Mouse (Mus musculus): Measurements from ENCODE around the gene Gsta2. TPM values are rescaled to one million over a fixed set of nuclear protein-coding genes. Genes with fewer than 3 reads are reported as not detected.
A peak's percentile ranks its signal among the peaks of the same experiment; 100 is the strongest.
"Not testable (repeated sequence)": the region's sequence is repeated elsewhere in the genome, so short reads cannot be mapped to it uniquely, and the experiment has no call there.

The Gsta2 gene
- total and polyA plus RNA-seq, 2 experiments from 2014 or later = not detected

DNA sequence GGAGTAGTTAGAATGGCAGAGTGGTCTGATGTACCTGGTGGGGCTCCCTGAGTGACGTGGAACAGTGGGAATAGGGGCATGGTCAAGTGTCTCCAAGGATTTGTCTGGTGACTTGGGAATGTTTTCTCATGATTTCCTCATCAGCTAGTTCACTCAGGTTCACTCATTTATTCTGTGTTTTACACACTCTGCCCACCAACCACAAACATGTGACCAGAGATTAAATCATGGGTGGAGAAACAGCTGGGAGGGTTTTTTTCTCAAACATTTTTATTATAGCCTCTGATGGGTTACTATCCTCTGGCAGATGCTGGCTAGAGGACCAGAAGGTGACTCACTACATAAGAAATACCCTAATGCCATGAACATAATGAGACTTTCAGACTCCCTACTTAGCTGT is 57.4 kb downstream of the Gsta2 start:
- H3K4me1 ChIP-seq (ENCODE audit: insufficient read depth, low read length) = no peaks in the 10 kb centered on the region
- H3K4me3 ChIP-seq (ENCODE audit: low read depth, low read length) = no peak overlapping the region
- ATAC-seq (ENCODE audit: low FRiP score) (no peak), DNase-seq (ENCODE audit: low spot score) (no peak)
- H3K4me2 ChIP-seq (ENCODE audit: low read depth, low read length, poor library complexity, severe bottlenecking) = no peak overlapping the region
- H3K9me3 ChIP-seq (ENCODE audit: low read length) = no peaks in the 10 kb centered on the region
- no peaks in the 10 kb centered on the region for H3K27me3 ChIP-seq (ENCODE audit: insufficient read depth, low read length)
- no peaks in the 10 kb centered on the region for H3K36me3 ChIP-seq (ENCODE audit: insufficient read depth, low read length)
- no peak overlapping the region for H3K27ac ChIP-seq (ENCODE audit: low read depth, low read length)
- no peak overlapping the region for H3K9ac ChIP-seq (replicated peaks; ENCODE audit: low read length, poor library complexity, severe bottlenecking)
- WGBS = 100% methylated on average over 1 of the region's 1 CpGs
- TF ChIP-seq CTCF (IDR thresholded peaks at IDR 0.05) = no peak

DNA sequence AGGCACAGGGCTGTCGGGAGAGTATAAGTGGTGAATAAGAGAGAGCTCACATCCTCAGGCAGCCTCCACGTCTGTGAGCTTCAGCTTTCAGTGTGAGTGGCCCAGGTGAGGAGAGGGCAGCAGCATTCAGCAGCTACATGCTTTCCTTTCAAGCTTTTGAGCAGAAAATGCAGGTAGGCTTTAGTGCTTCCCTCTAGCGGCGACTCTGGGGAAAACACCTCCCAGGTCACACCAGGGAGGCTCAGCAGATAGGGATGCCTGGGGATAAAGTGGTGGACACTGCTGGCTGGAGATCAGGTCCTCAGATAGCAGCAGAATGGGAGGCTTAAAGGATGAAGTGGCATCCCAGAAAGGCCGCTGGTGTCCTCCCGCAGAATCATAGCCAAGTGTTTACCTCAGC is 59.5 kb downstream of the Gsta2 start:
- TF ChIP-seq CTCF (IDR thresholded peaks at IDR 0.05) = peak; percentile 79
- DNase-seq (ENCODE audit: low spot score) = peak; percentile 43
- H3K27me3 ChIP-seq (ENCODE audit: insufficient read depth, low read length); H3K36me3 ChIP-seq (ENCODE audit: insufficient read depth, low read length); H3K9me3 ChIP-seq (ENCODE audit: low read length); H3K4me2 ChIP-seq (ENCODE audit: low read depth, low read length, poor library complexity, severe bottlenecking); H3K4me1 ChIP-seq (ENCODE audit: insufficient read depth, low read length); H3K4me3 ChIP-seq (ENCODE audit: low read depth, low read length); H3K27ac ChIP-seq (ENCODE audit: low read depth, low read length); H3K9ac ChIP-seq (replicated peaks; ENCODE audit: low read length, poor library complexity, severe bottlenecking): not testable (repeated sequence)
- peak; percentile 27; the same call in 1 of the 2 replicates for ATAC-seq (ENCODE audit: low FRiP score)
- 12% methylated on average over 6 of the region's 6 CpGs for WGBS

DNA sequence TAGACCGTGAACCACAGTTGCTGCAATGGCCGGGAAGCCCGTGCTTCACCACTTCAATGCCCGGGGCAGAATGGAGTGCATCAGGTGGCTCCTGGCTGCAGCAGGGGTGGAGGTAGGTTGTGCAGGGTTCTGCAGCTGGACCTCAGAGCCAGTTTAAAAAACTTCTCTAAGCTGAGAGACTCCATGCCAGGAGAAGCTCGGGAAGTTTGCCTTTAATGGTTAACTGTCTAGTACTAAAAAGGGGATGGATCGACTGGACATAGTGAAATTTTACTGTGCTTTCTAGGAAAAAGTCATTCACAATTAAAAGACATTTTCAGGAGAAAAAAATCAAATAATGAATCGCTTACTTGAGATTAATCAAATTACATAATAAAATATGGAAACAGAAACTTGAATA is 60.8 kb downstream of the Gsta2 start:
- ATAC-seq (ENCODE audit: low FRiP score); H3K27me3 ChIP-seq (ENCODE audit: insufficient read depth, low read length); H3K27ac ChIP-seq (ENCODE audit: low read depth, low read length); H3K9me3 ChIP-seq (ENCODE audit: low read length); DNase-seq (ENCODE audit: low spot score); H3K36me3 ChIP-seq (ENCODE audit: insufficient read depth, low read length); H3K4me1 ChIP-seq (ENCODE audit: insufficient read depth, low read length); H3K9ac ChIP-seq (replicated peaks; ENCODE audit: low read length, poor library complexity, severe bottlenecking); H3K4me3 ChIP-seq (ENCODE audit: low read depth, low read length); H3K4me2 ChIP-seq (ENCODE audit: low read depth, low read length, poor library complexity, severe bottlenecking): not testable (repeated sequence)
- 83% methylated on average over 4 of the region's 7 CpGs for whole genome bisulfite sequencing

DNA sequence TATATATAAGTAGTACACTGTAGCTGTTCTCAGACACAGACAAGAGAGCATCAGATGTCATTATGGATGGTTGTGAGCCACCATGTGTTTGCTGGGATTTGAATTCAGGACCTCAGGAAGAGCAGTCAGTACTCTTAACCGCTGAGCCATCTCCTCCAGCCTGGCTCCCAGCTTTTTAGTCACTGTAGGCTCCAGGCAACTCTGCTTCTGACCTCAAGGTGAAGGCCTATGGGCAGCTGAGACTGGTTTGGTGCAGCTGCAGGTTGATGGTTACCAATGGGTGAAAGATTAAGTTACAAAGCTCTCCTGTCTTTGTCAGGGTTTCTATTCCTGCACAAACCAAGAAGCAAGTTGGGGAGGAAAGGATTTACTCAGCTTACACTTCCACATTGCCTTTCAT is 61.9 kb downstream of the Gsta2 start:
- not testable (repeated sequence) for DNase-seq (ENCODE audit: low spot score); H3K9ac ChIP-seq (replicated peaks; ENCODE audit: low read length, poor library complexity, severe bottlenecking); H3K4me2 ChIP-seq (ENCODE audit: low read depth, low read length, poor library complexity, severe bottlenecking); H3K36me3 ChIP-seq (ENCODE audit: insufficient read depth, low read length); H3K9me3 ChIP-seq (ENCODE audit: low read length); H3K4me3 ChIP-seq (ENCODE audit: low read depth, low read length); H3K27me3 ChIP-seq (ENCODE audit: insufficient read depth, low read length); H3K4me1 ChIP-seq (ENCODE audit: insufficient read depth, low read length); ATAC-seq (ENCODE audit: low FRiP score); H3K27ac ChIP-seq (ENCODE audit: low read depth, low read length)
- WGBS = 100% methylated on average over 1 of the region's 1 CpGs

DNA sequence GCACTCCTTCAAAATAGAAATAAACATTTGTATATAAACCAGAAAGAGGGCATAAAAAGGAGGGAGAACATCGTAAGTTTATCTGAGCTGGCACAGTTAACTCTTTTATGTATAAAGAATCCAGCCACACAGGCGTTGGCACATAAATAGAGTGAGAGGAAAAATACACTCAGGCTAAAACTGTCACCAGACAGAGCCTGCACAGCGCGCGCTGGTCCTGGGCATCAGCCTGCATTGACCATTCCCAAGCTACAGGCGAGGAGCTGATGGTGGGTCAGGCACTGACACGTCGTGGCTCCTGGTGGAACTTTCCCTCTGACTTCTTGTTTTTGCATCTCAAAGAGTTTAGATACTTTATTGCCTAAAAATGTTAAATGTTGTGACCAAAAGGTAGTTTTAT is 63.1 kb downstream of the Gsta2 start:
- DNase-seq (ENCODE audit: low spot score); H3K4me1 ChIP-seq (ENCODE audit: insufficient read depth, low read length); H3K36me3 ChIP-seq (ENCODE audit: insufficient read depth, low read length); ATAC-seq (ENCODE audit: low FRiP score); H3K27me3 ChIP-seq (ENCODE audit: insufficient read depth, low read length); H3K9ac ChIP-seq (replicated peaks; ENCODE audit: low read length, poor library complexity, severe bottlenecking); H3K4me2 ChIP-seq (ENCODE audit: low read depth, low read length, poor library complexity, severe bottlenecking); H3K4me3 ChIP-seq (ENCODE audit: low read depth, low read length); H3K27ac ChIP-seq (ENCODE audit: low read depth, low read length); H3K9me3 ChIP-seq (ENCODE audit: low read length): not testable (repeated sequence)
- WGBS = 90% methylated on average over 8 of the region's 8 CpGs

DNA sequence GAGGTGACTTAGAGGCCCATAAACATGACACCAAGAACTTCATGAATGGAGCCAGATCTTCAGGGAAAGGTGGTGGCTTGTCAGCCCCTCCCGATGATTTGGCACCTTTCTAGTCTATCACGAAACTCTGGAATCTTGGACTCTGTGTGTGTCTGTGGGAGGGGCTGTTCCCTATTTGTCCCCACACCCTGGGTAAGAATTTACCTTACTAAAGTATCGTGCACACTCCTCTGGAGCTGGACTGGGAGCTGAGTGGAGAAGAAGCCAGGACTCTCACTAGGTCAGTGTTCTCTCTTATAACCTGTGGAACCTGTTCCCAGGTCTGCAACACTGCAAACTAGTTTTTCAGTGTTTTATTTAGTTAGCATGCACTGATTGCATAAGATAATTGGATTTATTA is 65.9 kb downstream of the Gsta2 start, which contains the start of gene Gm10639:
Gene Gm10639, plus strand, starts transcription at position 201 of the 400 bp plus-strand sequence.
- not testable (repeated sequence) for H3K9me3 ChIP-seq (ENCODE audit: low read length); ATAC-seq (ENCODE audit: low FRiP score); DNase-seq (ENCODE audit: low spot score); H3K27ac ChIP-seq (ENCODE audit: low read depth, low read length); H3K4me2 ChIP-seq (ENCODE audit: low read depth, low read length, poor library complexity, severe bottlenecking); H3K4me1 ChIP-seq (ENCODE audit: insufficient read depth, low read length); H3K4me3 ChIP-seq (ENCODE audit: low read depth, low read length); H3K36me3 ChIP-seq (ENCODE audit: insufficient read depth, low read length); H3K27me3 ChIP-seq (ENCODE audit: insufficient read depth, low read length); H3K9ac ChIP-seq (replicated peaks; ENCODE audit: low read length, poor library complexity, severe bottlenecking)
- WGBS = 81% methylated on average over 3 of the region's 3 CpGs

DNA sequence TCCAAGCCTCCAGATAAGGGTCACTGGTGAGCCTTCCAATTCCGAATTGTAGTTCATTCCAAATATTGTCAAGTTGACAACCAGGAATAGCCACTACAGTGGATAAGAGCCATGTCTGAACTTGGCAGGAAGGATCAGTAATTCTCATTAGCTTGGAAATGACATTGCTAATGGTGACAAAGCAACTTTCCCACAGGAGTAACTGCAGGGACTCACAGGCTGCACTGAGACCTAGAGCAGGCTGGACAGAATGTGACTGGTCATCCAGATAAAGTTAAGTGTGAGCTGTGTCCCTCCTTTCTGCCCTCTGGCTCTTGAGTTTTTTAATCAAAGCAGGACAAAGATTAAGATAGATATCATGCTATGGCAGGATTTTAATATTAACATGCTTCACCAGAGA is 66.5 kb downstream of the Gsta2 start:
- not testable (repeated sequence) for H3K4me2 ChIP-seq (ENCODE audit: low read depth, low read length, poor library complexity, severe bottlenecking); H3K27me3 ChIP-seq (ENCODE audit: insufficient read depth, low read length); H3K4me3 ChIP-seq (ENCODE audit: low read depth, low read length); ATAC-seq (ENCODE audit: low FRiP score); H3K27ac ChIP-seq (ENCODE audit: low read depth, low read length); DNase-seq (ENCODE audit: low spot score); H3K9me3 ChIP-seq (ENCODE audit: low read length); H3K9ac ChIP-seq (replicated peaks; ENCODE audit: low read length, poor library complexity, severe bottlenecking); H3K4me1 ChIP-seq (ENCODE audit: insufficient read depth, low read length); H3K36me3 ChIP-seq (ENCODE audit: insufficient read depth, low read length)
- WGBS = 83% methylated on average over 1 of the region's 1 CpGs

DNA sequence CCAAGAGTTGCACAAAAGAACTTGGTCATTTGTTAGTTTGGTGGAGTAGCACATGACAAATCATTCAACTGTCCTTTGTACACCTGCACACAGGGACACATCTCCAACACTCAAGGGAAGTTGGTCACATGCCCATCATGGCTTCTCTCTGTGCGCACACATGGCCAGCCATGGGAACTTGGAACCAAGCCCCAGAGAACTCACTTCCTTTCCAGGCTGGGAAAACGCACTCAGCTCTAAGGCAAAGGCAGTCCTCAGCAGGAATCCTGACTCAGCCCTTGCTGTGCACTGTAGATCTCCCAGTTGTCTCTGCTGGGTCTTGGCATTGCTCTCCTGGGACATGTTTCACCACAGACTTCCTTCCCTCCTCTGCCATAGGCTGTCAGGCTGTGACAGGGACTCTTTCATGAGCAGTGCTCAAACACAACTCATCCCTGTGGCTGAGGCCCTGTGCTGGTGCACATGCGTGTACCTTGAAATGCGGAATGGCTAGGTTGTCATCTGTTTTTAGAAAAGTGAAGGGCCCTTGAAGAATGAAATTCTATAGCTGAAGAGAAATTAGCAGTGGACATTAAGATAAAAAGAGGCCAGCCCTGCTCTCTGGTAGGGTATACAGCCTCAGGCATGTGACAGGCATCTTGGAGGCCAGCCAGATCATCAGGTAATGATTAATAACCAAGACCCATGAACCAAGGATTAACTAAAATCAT is 73.4 kb downstream of the Gsta2 start:
- WGBS = 90% methylated on average over 4 of the region's 4 CpGs
- not testable (repeated sequence) for H3K4me3 ChIP-seq (ENCODE audit: low read depth, low read length); DNase-seq (ENCODE audit: low spot score); H3K4me2 ChIP-seq (ENCODE audit: low read depth, low read length, poor library complexity, severe bottlenecking); H3K27ac ChIP-seq (ENCODE audit: low read depth, low read length); H3K4me1 ChIP-seq (ENCODE audit: insufficient read depth, low read length); H3K36me3 ChIP-seq (ENCODE audit: insufficient read depth, low read length); H3K9me3 ChIP-seq (ENCODE audit: low read length); ATAC-seq (ENCODE audit: low FRiP score); H3K27me3 ChIP-seq (ENCODE audit: insufficient read depth, low read length); H3K9ac ChIP-seq (replicated peaks; ENCODE audit: low read length, poor library complexity, severe bottlenecking)
